Mouse (Mus musculus): Measurements from ENCODE around the gene Cyp2d40. TPM values are rescaled to one million over a fixed set of nuclear protein-coding genes. Genes with fewer than 3 reads are reported as not detected.

Cyp2d40 gene
- total RNA-seq, 2 experiments from 2014 or later: not detected

Small RNAs within 50 kb of the gene (microRNA-seq; reads per million reads assigned to microRNA genes)
- gene Gm27618: not detected

Other genes with a start within 250 kb of the Cyp2d40 start
- not detected for gene Cyp2d12, start 209.1 kb downstream of the Cyp2d40 start, total RNA-seq (2021)
- gene Cyp2d34, start 143.2 kb downstream of the Cyp2d40 start, total RNA-seq (2021): not detected
- under 1 TPM in 1 of 2 experiments, not detected in 1; 0.25 TPM for gene Cyp2d26, start 30.1 kb upstream of the Cyp2d40 start, total RNA-seq (2021)
- gene Tcf20, start 223.7 kb upstream of the Cyp2d40 start, total RNA-seq (2021): 100 to 1,000 TPM; 210 to 218 TPM